Mouse (Mus musculus) ES-Bruce4 (cell line): ENCODE results near the gene Xpo5.

Experiments used
- CTCF ChIP-seq: IDR thresholded peaks from one replicate; pipeline ENCODE4 v1.8.1; 2011; ENCODE audit warnings: low read depth, low read length
- EP300 ChIP-seq: IDR thresholded peaks from 2 replicates; pipeline ENCODE4 v1.6.1; 2011; ENCODE audit warnings: low read depth, low read length; ENCODE audit not compliant: insufficient read depth
- POLR2A ChIP-seq: IDR thresholded peaks from one replicate; pipeline ENCODE4 v1.8.1; 2011; ENCODE audit warnings: low read length; ENCODE audit not compliant: insufficient read depth

- TF ChIP-seq CTCF, result no peak
- TF ChIP-seq POLR2A, result no peak
- no peak for TF ChIP-seq EP300
These were observed 8.0 kb downstream of the Xpo5 start for GRCm38 (mm10) chr17:46210550-46210949.
